Mouse (Mus musculus): Measurements from ENCODE around the gene Prr29. TPM values are rescaled to one million over a fixed set of nuclear protein-coding genes. Genes with fewer than 3 reads are reported as not detected.

Gene Prr29
- polyA plus RNA-seq, 1 experiment: 0.87 TPM

DNA sequence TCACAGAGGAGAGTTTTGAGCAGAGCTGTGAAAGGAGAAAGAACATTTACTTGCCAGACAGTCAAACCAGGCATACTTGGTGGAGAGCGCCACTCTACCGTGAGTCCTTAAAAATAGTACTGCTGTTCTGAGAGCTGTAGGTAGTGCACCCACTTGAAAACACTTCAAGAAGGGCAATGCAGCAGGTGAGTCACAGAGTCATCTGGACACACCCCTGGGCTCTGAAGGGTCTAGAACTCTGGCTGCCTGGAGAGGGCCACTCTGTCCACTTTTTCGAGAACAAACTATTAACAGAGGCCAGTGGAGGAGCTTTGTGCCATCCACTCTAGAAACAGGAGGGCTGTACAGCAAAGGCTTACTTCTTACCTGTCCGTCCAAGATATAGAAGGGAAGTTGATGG lies 61.2 kb downstream of the Prr29 start:
- no peak for DNase-seq
- H3K4me1 ChIP-seq (ENCODE audit: control insufficient read depth, insufficient read depth, low read length): no peaks in the 10 kb centered on the region
- H3K4me3 ChIP-seq (replicated peaks; ENCODE audit: insufficient read depth, low read depth, low read length): no peak overlapping the region
- no peak overlapping the region for H3K27ac ChIP-seq (ENCODE audit: insufficient read depth, low read length)
- H3K27me3 ChIP-seq (ENCODE audit: control insufficient read depth, insufficient read depth, low read length): no peaks in the 10 kb centered on the region
- WGBS: 94% methylated on average over 4 of the region's 4 CpGs
- TF ChIP-seq POLR2A (IDR thresholded peaks at IDR 0.05; ENCODE audit: borderline replicate concordance, insufficient read depth, low read length) (no peak), CTCF (IDR thresholded peaks at IDR 0.05; ENCODE audit: borderline replicate concordance, insufficient read depth, low read depth, low read length) (no peak)

Other genes starting within 250 kb of the Prr29 start
- not detected in 2 replicates for gene Gm10840, start 204.6 kb upstream of the Prr29 start, polyA plus RNA-seq (2012; rRNA removed)
- gene Limd2, start 204.6 kb upstream of the Prr29 start, polyA plus RNA-seq (2012; rRNA removed): 36.1 and 41.1 TPM in 2 replicates
- gene Strada, start 163.3 kb upstream of the Prr29 start, polyA plus RNA-seq (2012; rRNA removed): 58.2 and 65.4 TPM in 2 replicates
- 82.4 and 88.8 TPM in 2 replicates for gene Ccdc47, start 149.1 kb upstream of the Prr29 start, polyA plus RNA-seq (2012; rRNA removed)
- gene Ddx42, start 148.5 kb upstream of the Prr29 start, polyA plus RNA-seq (2012; rRNA removed): 45.4 and 45.6 TPM in 2 replicates
- gene Ftsj3, start 109.4 kb upstream of the Prr29 start, polyA plus RNA-seq (2012; rRNA removed): 21.3 and 22.8 TPM in 2 replicates
- 307 and 343 TPM in 2 replicates for gene Psmc5, start 109.3 kb upstream of the Prr29 start, polyA plus RNA-seq (2012; rRNA removed)
- 114 and 144 TPM in 2 replicates for gene Smarcd2, start 92.5 kb upstream of the Prr29 start, polyA plus RNA-seq (2012; rRNA removed)
- gene Tcam1, start 88.8 kb upstream of the Prr29 start, polyA plus RNA-seq (2012; rRNA removed): 0.36 and 0.43 TPM in 2 replicates
- gene Gh, start 63.6 kb upstream of the Prr29 start, polyA plus RNA-seq (2012; rRNA removed): not detected in 2 replicates
- gene Cd79b, start 50.7 kb upstream of the Prr29 start, polyA plus RNA-seq (2012; rRNA removed): 0.38 and 0.70 TPM in 2 replicates
- 0.02 and 0.16 TPM in 2 replicates for gene Scn4a, start 12.2 kb upstream of the Prr29 start, polyA plus RNA-seq (2012; rRNA removed)
- gene Icam2, start 22.6 kb downstream of the Prr29 start, polyA plus RNA-seq (2012; rRNA removed): 6.8 and 7.0 TPM in 2 replicates
- gene Ern1, start 122.4 kb downstream of the Prr29 start, polyA plus RNA-seq (2012; rRNA removed): 7.6 and 8.6 TPM in 2 replicates
- gene Tex2, start 248.0 kb downstream of the Prr29 start, polyA plus RNA-seq (2012; rRNA removed): 71.3 and 79.6 TPM in 2 replicates

Data from cerebellum, adult 2 months (tissue).